Mouse (Mus musculus) brain, embryonic 14.5 days (tissue): ENCODE measurements around the gene Gart.

Experiments used
- CTCF ChIP-seq: fragments of 200-500 bp; IDR thresholded peaks from 2 replicates; pipeline ENCODE4 v1.5.1; 2012; ENCODE audit warnings: inconsistent platforms, mild to moderate bottlenecking, moderate library complexity, borderline replicate concordance; ENCODE audit not compliant: insufficient read depth, insufficient read length; ENCODE audit errors: extremely low read depth
- POLR2A ChIP-seq: fragments of 200-500 bp; IDR thresholded peaks from 2 replicates; pipeline ENCODE4 v1.6.1; 2012; ENCODE audit warnings: mild to moderate bottlenecking, inconsistent platforms, borderline replicate concordance; ENCODE audit not compliant: poor library complexity, insufficient read depth, insufficient read length, severe bottlenecking; ENCODE audit errors: extremely low read depth

GRCm38 (mm10) chr16:91578980-91579720 lies 67.6 kb downstream of the Gart start:
- no peak for TF ChIP-seq CTCF
- TF ChIP-seq POLR2A, result no peak
